Mouse (Mus musculus) forebrain, embryonic 13.5 days (tissue): ENCODE results near the gene Gm13088. TPM values are rescaled to one million over a fixed set of nuclear protein-coding genes. Genes with fewer than 3 reads are reported as not detected.
"Not testable (repeated sequence)": the region's sequence is repeated elsewhere in the genome, so short reads cannot be mapped to it uniquely, and the experiment has no call there.

ENCODE experiments used
- ATAC-seq: fragments of 200-750 bp; cut with Nextera tagmentation; 2 replicates; pipeline ENCODE4 v1.8.0; 2017
- H3K27ac ChIP-seq: fragments of 300-500 bp; sonication (generic); 2 replicates; pipeline ENCODE4 v1.5.1; 2015; ENCODE audit warnings: inconsistent platforms, mild to moderate bottlenecking, moderate library complexity
- H3K27me3 ChIP-seq: fragments of 300-500 bp; sonication (generic); 2 replicates; pipeline ENCODE4 v1.6.1; 2015; ENCODE audit warnings: mild to moderate bottlenecking, inconsistent platforms
- H3K36me3 ChIP-seq: fragments of 300-500 bp; sonication (generic); 2 replicates; pipeline ENCODE4 v1.6.1; 2015; ENCODE audit warnings: mild to moderate bottlenecking, inconsistent platforms; ENCODE audit not compliant: poor library complexity, severe bottlenecking
- H3K4me1 ChIP-seq: fragments of 300-500 bp; sonication (generic); 2 replicates; pipeline ENCODE4 v1.6.1; 2015; ENCODE audit warnings: inconsistent platforms
- H3K4me2 ChIP-seq: fragments of 300-500 bp; sonication (generic); 2 replicates; pipeline ENCODE4 v1.6.1; 2015; ENCODE audit warnings: inconsistent platforms, mild to moderate bottlenecking, moderate library complexity
- H3K4me3 ChIP-seq: fragments of 300-500 bp; sonication (generic); 2 replicates; pipeline ENCODE4 v1.5.1; 2015; ENCODE audit warnings: mild to moderate bottlenecking, inconsistent platforms
- H3K9ac ChIP-seq: fragments of 300-500 bp; sonication (generic); 2 replicates; pipeline ENCODE4 v1.6.1; 2015; ENCODE audit warnings: mild to moderate bottlenecking, inconsistent platforms
- H3K9me3 ChIP-seq: fragments of 300-500 bp; sonication (generic); replicated peaks from 2 replicates; pipeline ENCODE4 v1.6.1; 2016; ENCODE audit warnings: inconsistent platforms
- WGBS: fragments of 180-500 bp; shearing (Covaris S2); methylation state at CpG from one replicate; pipeline ENCODE4 v1.1.7; 2015; 5-methylcytosine and 5-hydroxymethylcytosine counted together
- polyA plus RNA-seq: library from polyadenylated mRNA; unstranded; fragments of >200 nt; fragmentation: Nextera tagmentation; extraction: Ambion mirVana; gene quantifications from 2 replicates; pipeline ENCODE4 v1.2.1, GENCODE M21; 2015

Gene Gm13088
- not detected in 2 replicates for polyA plus RNA-seq

DNA sequence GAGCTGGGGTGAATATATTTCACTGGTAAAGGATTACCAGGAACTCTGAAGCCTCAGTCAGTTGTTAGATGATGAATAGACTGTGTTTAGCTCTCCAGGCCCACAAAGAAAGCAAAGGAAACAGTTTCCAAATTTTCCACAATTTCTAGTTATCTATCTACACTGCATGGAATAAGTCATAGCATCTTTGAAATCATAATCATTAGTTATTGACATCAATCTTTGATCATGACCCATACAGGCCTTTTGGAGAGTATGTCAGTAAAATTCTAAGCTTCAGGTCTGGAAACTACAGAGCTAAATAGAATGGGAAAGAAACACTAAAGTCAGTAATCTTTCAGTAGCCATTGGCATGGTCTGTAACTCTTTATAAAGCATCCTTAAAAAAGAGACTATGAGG is at the start of gene Gm13088:
Gene Gm13088 (minus strand): TSS at position 101 of the 400 bp plus-strand sequence.
- H3K27me3 ChIP-seq, H3K4me1 ChIP-seq, H3K4me2 ChIP-seq, H3K27ac ChIP-seq, ATAC-seq, H3K4me3 ChIP-seq, H3K36me3 ChIP-seq, H3K9ac ChIP-seq: not testable (repeated sequence)
- peaks cover 18% of the 10 kb centered on the region for H3K9me3 ChIP-seq

- 85% methylated on average over 2 of the region's 2 CpGs for WGBS
- Histone ChIP-seq H3K4me1 (no peaks in the 10 kb centered on the region), H3K4me3 (no peak within 1 kb of the TSS), H3K9me3 (peaks cover 55% of the 10 kb centered on the region), H3K9ac (no peak within 1 kb of the TSS), H3K27me3 (no peaks in the 10 kb centered on the region), H3K4me2 (no peak within 1 kb of the TSS), H3K36me3 (no peaks in the 10 kb centered on the region), H3K27ac (no peak within 1 kb of the TSS)
- ATAC-seq, result no peak
Measured at GRCm38 (mm10) chr4:143702611-143703010, 45.6 kb upstream of the Gm13088 start, which contains the start of gene Gm13089. Gene Gm13089, minus strand, starts transcription at chr4:143702711.

- not testable (repeated sequence) for H3K4me1 ChIP-seq, H3K36me3 ChIP-seq, H3K4me3 ChIP-seq, H3K4me2 ChIP-seq, H3K27me3 ChIP-seq, H3K9ac ChIP-seq, H3K27ac ChIP-seq, ATAC-seq
- H3K9me3 ChIP-seq, result peaks cover 38% of the 10 kb centered on the region
- WGBS, result 86% methylated on average over 4 of the region's 4 CpGs
Measured at GRCm38 (mm10) chr4:143618101-143618500, 38.9 kb downstream of the Gm13088 start.

- not testable (repeated sequence) for ATAC-seq, H3K4me1 ChIP-seq, H3K36me3 ChIP-seq, H3K4me3 ChIP-seq, H3K9ac ChIP-seq, H3K4me2 ChIP-seq, H3K27ac ChIP-seq, H3K27me3 ChIP-seq
- H3K9me3 ChIP-seq, result peaks cover 31% of the 10 kb centered on the region
Measured at GRCm38 (mm10) chr4:143614703-143615102, 42.3 kb downstream of the Gm13088 start, which contains the start of gene Gm13083. Gene Gm13083, plus strand, starts transcription at chr4:143615003.

DNA sequence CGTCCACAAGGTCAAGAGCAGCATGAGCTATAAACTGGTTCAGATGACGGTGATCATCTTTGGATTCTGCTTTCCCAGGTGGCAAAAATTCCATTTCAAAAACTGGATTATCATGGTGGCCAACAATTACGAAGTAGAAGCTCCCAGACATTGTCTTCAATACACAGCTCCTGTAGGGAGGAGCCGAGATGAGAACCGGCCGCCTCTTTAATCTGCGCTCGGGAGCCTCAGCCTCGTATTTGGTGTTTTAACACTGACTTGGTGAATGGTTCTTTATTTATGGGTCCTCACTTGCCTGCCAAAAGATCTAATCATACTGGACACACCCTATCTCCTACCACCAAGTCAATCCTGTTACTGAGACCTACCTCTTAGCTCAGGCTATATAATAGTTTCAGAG is 45.1 kb downstream of the Gm13088 start:
- not testable (repeated sequence) for H3K9ac ChIP-seq, ATAC-seq, H3K27ac ChIP-seq, H3K36me3 ChIP-seq, H3K4me2 ChIP-seq, H3K27me3 ChIP-seq, H3K4me1 ChIP-seq, H3K4me3 ChIP-seq
- 86% methylated on average over 9 of the region's 9 CpGs for WGBS
- H3K9me3 ChIP-seq, result peaks cover 15% of the 10 kb centered on the region

Other genes starting within 250 kb of the Gm13088 start
- 24.3 and 24.4 TPM in 2 replicates for gene Pramef8, start 244.8 kb downstream of the Gm13088 start, polyA plus RNA-seq
- gene Oog4, start 206.9 kb downstream of the Gm13088 start, polyA plus RNA-seq, result not detected in 2 replicates
- gene Gm13043, start 145.9 kb downstream of the Gm13088 start, polyA plus RNA-seq, result not detected in 2 replicates
- gene Gm13040, start 121.3 kb downstream of the Gm13088 start, polyA plus RNA-seq, result not detected in 2 replicates
- not detected in 2 replicates for gene BC080695, start 105.5 kb downstream of the Gm13088 start, polyA plus RNA-seq
- gene Gm13057, start 105.5 kb downstream of the Gm13088 start, polyA plus RNA-seq, result not detected in 2 replicates
- not detected in 2 replicates for gene Gm13083, start 42.2 kb downstream of the Gm13088 start, polyA plus RNA-seq
- not detected in 2 replicates for gene Gm13089, start 45.5 kb upstream of the Gm13088 start, polyA plus RNA-seq
- not detected in 2 replicates for gene Gm13078, start 62.2 kb upstream of the Gm13088 start, polyA plus RNA-seq
- not detected in 2 replicates for gene Gm13023, start 132.1 kb upstream of the Gm13088 start, polyA plus RNA-seq
- not detected in 2 replicates for gene Gm13084, start 158.8 kb upstream of the Gm13088 start, polyA plus RNA-seq
- gene Gm13103, start 189.3 kb upstream of the Gm13088 start, polyA plus RNA-seq, result not detected in 2 replicates
- gene Pramef6, start 243.1 kb upstream of the Gm13088 start, polyA plus RNA-seq, result not detected in 2 replicates